Comparison of ENCODE assay signal across 9 mouse cellular contexts in the genomic region with DNA sequence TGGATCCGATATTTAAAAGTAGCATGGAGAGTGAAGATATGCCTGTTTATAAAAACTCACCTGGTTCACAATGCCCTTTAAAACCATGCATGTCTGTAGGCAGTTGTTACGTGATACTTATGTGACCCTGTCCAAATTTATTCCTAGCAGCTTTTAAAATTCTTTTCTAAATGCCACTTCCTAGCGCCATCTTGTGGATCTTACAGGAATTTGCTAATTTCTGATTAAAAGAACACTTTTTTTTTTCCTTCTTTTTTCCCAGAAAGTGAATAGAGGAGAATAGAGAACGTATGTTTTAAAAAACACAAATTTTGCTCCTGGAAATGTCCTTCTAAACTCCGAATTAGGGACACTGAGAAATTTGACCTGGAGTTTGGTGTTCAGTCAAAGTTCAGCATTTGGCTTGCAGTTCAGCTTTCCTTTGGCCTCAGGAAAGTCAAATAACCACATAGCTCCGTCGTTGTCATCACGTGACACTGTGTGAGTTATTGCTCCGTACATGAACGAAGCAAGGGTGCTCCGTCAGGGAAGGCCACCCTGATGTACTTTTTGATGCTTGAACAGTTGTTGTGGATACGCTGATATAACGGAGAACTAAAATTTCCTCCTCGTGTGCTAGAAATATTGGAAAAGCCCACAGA. TPM values are rescaled to one million over a fixed set of nuclear protein-coding genes. Genes with fewer than 3 reads are reported as not detected.
DNase-seq lines count a peak whose midpoint lies in the region; ATAC-seq and TF ChIP-seq lines count a peak whose summit lies in the region.
"Had no signal": no experiment of that assay in that cellular context is flagged by ENCODE, and none has a peak within 500 bp of the region (broad histone marks: within the 10 kb centered on the region; RNA-seq: fewer than 3 reads in every experiment).

No protein-coding gene starts in this region.

- no peaks in the 10 kb centered on the region for H3K36me3 ChIP-seq in intestine, postnatal 0 days (ENCODE audit: control insufficient read depth, insufficient read depth)
- H3K36me3 ChIP-seq in intestine, embryonic 16.5 days (ENCODE audit: control insufficient read depth, insufficient read depth, low read length) = no peaks in the 10 kb centered on the region
- H3K36me3 ChIP-seq in G1E (replicated peaks) = no peaks in the 10 kb centered on the region
- H3K36me3 ChIP-seq in forebrain, embryonic 13.5 days (ENCODE audit: poor library complexity, severe bottlenecking) = no peaks in the 10 kb centered on the region

- H3K4me3 ChIP-seq in intestine, postnatal 0 days (ENCODE audit: low read depth, low read length) = no peak overlapping the region
- H3K4me3 ChIP-seq in intestine, embryonic 16.5 days (ENCODE audit: low read length) = no peak overlapping the region
- no peak overlapping the region for H3K4me3 ChIP-seq in G1E (ENCODE audit: low read depth, low read length)
- no peak overlapping the region for H3K4me3 ChIP-seq in forebrain, embryonic 13.5 days

- H3K9ac ChIP-seq in intestine, postnatal 0 days (ENCODE audit: low read depth, low read length) = no peak overlapping the region
- no peak overlapping the region for H3K9ac ChIP-seq in intestine, embryonic 16.5 days (ENCODE audit: low read depth, low read length)
- H3K9ac ChIP-seq in forebrain, embryonic 13.5 days = no peak overlapping the region

- DNase-seq in 416B (ENCODE audit: low read depth) (peak; percentile 63), G1E (ENCODE audit: low spot score) (no peak)
- peak; percentile 34 for DNase-seq in forelimb bud, embryonic 11.5 days (ENCODE audit: low read depth, low spot score)
- no peak for DNase-seq in yolk sac, embryonic 10.5 days (ENCODE audit: low spot score)
- DNase-seq in urinary bladder, postnatal 10 days (ENCODE audit: low spot score) = no peak
- DNase-seq: adrenal gland, adult 2 months had no signal

- TF ChIP-seq CTCF in intestine, postnatal 0 days (IDR thresholded peaks at IDR 0.05; ENCODE audit: low read depth) = peak; percentile 64
- peak; percentile 22; the same call in 1 of the 2 replicates for TF ChIP-seq CTCF in G1E (IDR thresholded peaks at IDR 0.05; ENCODE audit: low read depth, low read length)

- no peaks in the 10 kb centered on the region for H3K27me3 ChIP-seq in intestine, postnatal 0 days (replicated peaks; ENCODE audit: control insufficient read depth, insufficient read depth, low read length)
- no peaks in the 10 kb centered on the region for H3K27me3 ChIP-seq in intestine, embryonic 16.5 days (replicated peaks; ENCODE audit: control insufficient read depth, insufficient read depth, low read length)
- no peaks in the 10 kb centered on the region; the same call in 1 of the 2 replicates for H3K27me3 ChIP-seq in G1E (ENCODE audit: insufficient read depth, low read length)
- no peaks in the 10 kb centered on the region for H3K27me3 ChIP-seq in forebrain, embryonic 13.5 days

- H3K4me2 ChIP-seq in intestine, postnatal 0 days (replicated peaks; ENCODE audit: low read depth) = no peak overlapping the region
- no peak overlapping the region for H3K4me2 ChIP-seq in intestine, embryonic 16.5 days (ENCODE audit: low read depth, low read length)
- no peak overlapping the region for H3K4me2 ChIP-seq in forebrain, embryonic 13.5 days

- no peak overlapping the region for H3K27ac ChIP-seq in intestine, postnatal 0 days (ENCODE audit: low read depth, low read length)
- no peak overlapping the region for H3K27ac ChIP-seq in intestine, embryonic 16.5 days (ENCODE audit: low read length)
- no peak overlapping the region for H3K27ac ChIP-seq in forebrain, embryonic 13.5 days

- H3K9me3 ChIP-seq in intestine, postnatal 0 days (ENCODE audit: control insufficient read depth) = no peaks in the 10 kb centered on the region
- H3K9me3 ChIP-seq in intestine, embryonic 16.5 days (ENCODE audit: control insufficient read depth, low read length) = no peaks in the 10 kb centered on the region
- no peaks in the 10 kb centered on the region for H3K9me3 ChIP-seq in G1E (replicated peaks)
- no peaks in the 10 kb centered on the region for H3K9me3 ChIP-seq in forebrain, embryonic 13.5 days (replicated peaks)

- WGBS in intestine, postnatal 0 days = 47% methylated on average over 14 of the region's 14 CpGs
- WGBS in intestine, embryonic 16.5 days = 48% methylated on average over 14 of the region's 14 CpGs
- WGBS in forebrain, embryonic 13.5 days = 57% methylated on average over 14 of the region's 14 CpGs

- H3K4me1 ChIP-seq in intestine, postnatal 0 days (replicated peaks; ENCODE audit: control insufficient read depth, insufficient read depth, low read length) = no peaks in the 10 kb centered on the region
- no peaks in the 10 kb centered on the region for H3K4me1 ChIP-seq in intestine, embryonic 16.5 days (ENCODE audit: control insufficient read depth, insufficient read depth, low read length)
- no peaks in the 10 kb centered on the region for H3K4me1 ChIP-seq in G1E (ENCODE audit: insufficient read depth, low read depth, low read length)
- H3K4me1 ChIP-seq in forebrain, embryonic 13.5 days = peaks cover 12% of the 10 kb centered on the region

- no peak for ATAC-seq in intestine, postnatal 0 days
- no peak for ATAC-seq in intestine, embryonic 16.5 days
- no peak for ATAC-seq in G1E (ENCODE audit: extremely low read depth, insufficient number of reproducible peaks, low FRiP score, poor library complexity, severe bottlenecking)
- no peak for ATAC-seq in forebrain, embryonic 13.5 days

RNA-seq across cellular contexts. Expression of gene 1700066M21Rik, which starts 38.1 kb away (rescaled TPM):
- polyA plus RNA-seq in intestine, postnatal 0 days (2015; fragmentation: Nextera tagmentation; extraction: Ambion mirVana) = 4.3 and 4.8 TPM in 2 replicates
- 10.9 and 11.5 TPM in 2 replicates for polyA plus RNA-seq in intestine, embryonic 16.5 days (2015; fragmentation: Nextera tagmentation; extraction: Ambion mirVana)
- total RNA-seq in G1E (2014; fragmentation: Nextera tagmentation) (25.5 and 27.6 TPM in 2 replicates), G1E (2017) (27.2 and 28.4 TPM in 2 replicates)
- 14.6 and 24.1 TPM in 2 replicates for polyA plus RNA-seq in G1E (2012)
- 21.0 and 22.3 TPM in 2 replicates for polyA plus RNA-seq in forebrain, embryonic 13.5 days (2015; fragmentation: Nextera tagmentation; extraction: Ambion mirVana)

Comparison
In these comparisons a context has a peak if more than half of its experiments do, and no peak if none do; other contexts are left out.
1. DNase-seq: peak in 416B (single experiment) and forelimb bud, embryonic 11.5 days (single experiment); none in G1E (single experiment), yolk sac, embryonic 10.5 days (single experiment) and urinary bladder, postnatal 10 days (single experiment).